Mouse (Mus musculus) lung, embryonic 16.5 days (tissue): ENCODE measurements around the gene Hccs. TPM values are rescaled to one million over a fixed set of nuclear protein-coding genes. Genes with fewer than 3 reads are reported as not detected.

Experiments
- ATAC-seq: fragments of 200-750 bp; cut with Nextera tagmentation; 2 replicates; pipeline ENCODE4 v1.8.0; 2017; ENCODE audit warnings: low read depth, mild to moderate bottlenecking, moderate library complexity
- H3K27ac ChIP-seq: fragments of 300-500 bp; sonication (generic); 2 replicates; pipeline ENCODE4 v1.5.1; 2014; ENCODE audit warnings: mild to moderate bottlenecking, control low read depth, low read length
- H3K27me3 ChIP-seq: fragments of 300-500 bp; sonication (generic); 2 replicates; pipeline ENCODE4 v1.6.1; 2014; ENCODE audit warnings: low read depth, low read length, mixed read lengths; ENCODE audit not compliant: control insufficient read depth, insufficient read depth
- H3K36me3 ChIP-seq: fragments of 300-500 bp; sonication (generic); 2 replicates; pipeline ENCODE4 v1.6.1; 2014; ENCODE audit warnings: low read length; ENCODE audit not compliant: control insufficient read depth, insufficient read depth
- H3K4me1 ChIP-seq: fragments of 300-500 bp; sonication (generic); replicated peaks from 2 replicates; pipeline ENCODE4 v1.6.1; 2014; ENCODE audit warnings: low read length, mixed read lengths; ENCODE audit not compliant: control insufficient read depth, insufficient read depth
- H3K4me2 ChIP-seq: fragments of 300-500 bp; sonication (generic); 2 replicates; pipeline ENCODE4 v1.6.1; 2014; ENCODE audit warnings: low read depth, low read length, control low read depth
- H3K4me3 ChIP-seq: fragments of 300-500 bp; sonication (generic); 2 replicates; pipeline ENCODE4 v1.5.1; 2014; ENCODE audit warnings: mild to moderate bottlenecking, low read length, control low read depth
- H3K9ac ChIP-seq: fragments of 300-500 bp; sonication (generic); 2 replicates; pipeline ENCODE4 v1.6.1; 2014; ENCODE audit warnings: low read length, control low read depth
- H3K9me3 ChIP-seq: fragments of 300-500 bp; sonication (generic); 2 replicates; pipeline ENCODE4 v1.6.1; 2016; ENCODE audit warnings: low read length; ENCODE audit not compliant: control insufficient read depth
- WGBS: fragments of 180-500 bp; shearing (Covaris S2); extraction: QIAGEN DNeasy Blood & Tissue Kit; methylation state at CpG from one replicate; pipeline ENCODE4 v1.1.7; 2014; 5-methylcytosine and 5-hydroxymethylcytosine counted together
- polyA plus RNA-seq: library from polyadenylated mRNA; unstranded; fragments of >200 nt; fragmentation: Nextera tagmentation; extraction: Ambion mirVana; gene quantifications from 2 replicates; pipeline ENCODE4 v1.2.1, GENCODE M21; 2015

The Hccs gene
- polyA plus RNA-seq, 1 experiment from 2014 or later, result 26.5 TPM

DNA sequence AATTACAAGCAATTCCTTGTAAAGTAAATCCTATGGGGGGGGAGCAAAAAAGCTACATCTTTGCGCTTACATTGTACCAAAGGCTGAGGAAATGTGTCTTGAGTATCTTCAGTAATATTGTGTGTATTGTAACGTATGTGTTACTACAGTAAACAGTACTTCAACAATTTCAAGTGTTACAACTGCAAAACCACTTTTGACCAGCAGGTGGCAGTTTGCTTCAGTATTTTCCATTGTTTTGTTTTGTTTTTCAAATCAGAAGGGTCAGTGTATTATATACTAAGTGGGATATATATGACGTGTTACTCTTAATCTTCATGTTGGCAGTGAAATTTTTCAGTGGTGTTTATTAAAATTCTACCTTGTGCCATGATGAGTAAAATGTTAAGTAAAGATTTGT, 16.2 kb downstream of the Hccs start:
- Histone ChIP-seq H3K4me1 (no peaks in the 10 kb centered on the region), H3K9me3 (no peaks in the 10 kb centered on the region), H3K27ac (no peak overlapping the region), H3K36me3 (no peaks in the 10 kb centered on the region), H3K9ac (no peak overlapping the region), H3K27me3 (no peaks in the 10 kb centered on the region), H3K4me3 (no peak overlapping the region), H3K4me2 (no peak overlapping the region)
- ATAC-seq, result no peak
- 43% methylated on average over 3 of the region's 3 CpGs for WGBS

DNA sequence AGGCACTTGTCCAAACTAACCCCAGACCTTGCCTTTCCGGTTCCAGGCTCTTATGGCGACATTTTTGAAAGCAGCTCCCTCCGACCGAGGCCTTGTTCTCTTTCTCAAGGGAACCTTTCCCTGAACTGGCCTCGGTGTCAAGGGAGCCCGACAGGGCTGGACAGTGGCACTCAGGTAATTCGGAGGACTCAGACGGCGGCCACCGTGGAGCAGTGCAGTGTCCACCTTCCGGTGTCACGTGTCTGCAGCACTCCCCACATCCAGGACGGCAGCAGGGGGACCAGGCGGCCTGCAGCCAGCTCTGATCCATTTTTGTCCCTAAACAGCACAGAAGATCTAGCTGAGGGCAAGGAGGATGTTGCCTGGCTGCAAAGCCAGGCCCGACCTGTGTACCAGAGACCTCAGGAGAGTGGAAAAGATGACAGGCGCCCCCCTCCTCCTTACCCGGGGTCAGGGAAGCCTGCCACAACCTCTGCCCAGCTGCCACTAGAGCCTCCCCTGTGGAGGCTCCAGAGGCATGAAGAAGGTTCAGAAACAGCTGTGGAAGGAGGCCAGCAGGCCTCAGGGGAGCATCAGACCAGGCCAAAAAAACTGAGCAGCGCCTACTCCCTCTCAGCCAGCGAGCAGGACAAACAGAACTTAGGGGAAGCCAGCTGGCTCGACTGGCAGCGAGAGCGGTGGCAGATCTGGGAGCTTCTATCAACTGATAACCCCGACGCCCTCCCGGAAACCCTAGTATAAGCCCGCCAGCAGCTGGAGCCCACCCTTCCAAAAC, 17.7 kb downstream of the Hccs start:
- Histone ChIP-seq H3K4me2 (no peak overlapping the region), H3K9me3 (no peaks in the 10 kb centered on the region), H3K27ac (no peak overlapping the region; the same call in 1 of the 2 replicates), H3K4me3 (no peak overlapping the region), H3K9ac (no peak overlapping the region), H3K4me1 (no peaks in the 10 kb centered on the region), H3K27me3 (no peaks in the 10 kb centered on the region), H3K36me3 (no peaks in the 10 kb centered on the region)
- ATAC-seq, result no peak; the same call in 1 of the 2 replicates
- WGBS, result 49% methylated on average over 26 of the region's 26 CpGs

DNA sequence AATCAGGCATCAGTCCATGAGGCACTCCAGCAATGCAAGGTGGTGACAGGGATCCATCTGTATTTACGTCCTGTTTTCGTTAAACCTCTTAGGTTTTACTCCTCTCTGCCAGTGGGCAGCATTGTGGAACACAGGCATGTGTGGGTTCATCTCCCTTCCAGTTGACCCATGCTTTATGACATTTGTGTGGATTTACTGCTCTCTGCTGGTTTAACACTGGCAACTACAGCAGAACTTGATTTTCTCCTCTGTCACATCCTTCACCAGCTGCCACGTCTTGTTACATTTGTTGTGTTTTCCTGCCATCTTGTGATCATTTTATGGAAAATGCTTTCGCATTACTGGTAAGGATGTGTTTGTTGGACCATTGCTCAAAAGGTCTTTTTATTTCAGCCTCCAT, 20.6 kb downstream of the Hccs start:
- Histone ChIP-seq H3K4me1 (no peaks in the 10 kb centered on the region), H3K27ac (no peak overlapping the region), H3K9ac (no peak overlapping the region), H3K27me3 (no peaks in the 10 kb centered on the region), H3K4me3 (no peak overlapping the region), H3K4me2 (no peak overlapping the region), H3K9me3 (no peaks in the 10 kb centered on the region), H3K36me3 (no peaks in the 10 kb centered on the region)
- 61% methylated on average over 4 of the region's 4 CpGs for WGBS
- no peak for ATAC-seq

- Histone ChIP-seq H3K9me3 (no peaks in the 10 kb centered on the region), H3K9ac (no peak overlapping the region), H3K36me3 (no peaks in the 10 kb centered on the region), H3K27me3 (no peaks in the 10 kb centered on the region), H3K4me1 (no peaks in the 10 kb centered on the region), H3K27ac (no peak overlapping the region), H3K4me3 (no peak overlapping the region), H3K4me2 (no peak overlapping the region)
- WGBS, result 58% methylated on average over 8 of the region's 8 CpGs
- no peak for ATAC-seq
Measured at GRCm38 (mm10) chrX:169263433-169264172, 56.6 kb downstream of the Hccs start.

- no peak overlapping the region for H3K4me2 ChIP-seq
- WGBS, result 60% methylated on average over 2 of the region's 2 CpGs
- no peaks in the 10 kb centered on the region for H3K27me3 ChIP-seq
- H3K4me1 ChIP-seq, result no peaks in the 10 kb centered on the region
- no peak for ATAC-seq
- no peaks in the 10 kb centered on the region for H3K36me3 ChIP-seq
- no peak overlapping the region for H3K9ac ChIP-seq
- no peak overlapping the region for H3K27ac ChIP-seq
- H3K9me3 ChIP-seq, result no peaks in the 10 kb centered on the region
- H3K4me3 ChIP-seq, result no peak overlapping the region
Measured at GRCm38 (mm10) chrX:169262212-169262611, 58.0 kb downstream of the Hccs start.

- Histone ChIP-seq H3K36me3 (no peaks in the 10 kb centered on the region), H3K4me2 (no peak overlapping the region), H3K4me3 (no peak overlapping the region), H3K9ac (no peak overlapping the region), H3K27me3 (no peaks in the 10 kb centered on the region), H3K4me1 (no peaks in the 10 kb centered on the region), H3K27ac (no peak overlapping the region), H3K9me3 (no peaks in the 10 kb centered on the region)
- 87% methylated on average over 3 of the region's 3 CpGs for WGBS
- ATAC-seq, result no peak
Measured at GRCm38 (mm10) chrX:169261034-169261433, 59.1 kb downstream of the Hccs start.

DNA sequence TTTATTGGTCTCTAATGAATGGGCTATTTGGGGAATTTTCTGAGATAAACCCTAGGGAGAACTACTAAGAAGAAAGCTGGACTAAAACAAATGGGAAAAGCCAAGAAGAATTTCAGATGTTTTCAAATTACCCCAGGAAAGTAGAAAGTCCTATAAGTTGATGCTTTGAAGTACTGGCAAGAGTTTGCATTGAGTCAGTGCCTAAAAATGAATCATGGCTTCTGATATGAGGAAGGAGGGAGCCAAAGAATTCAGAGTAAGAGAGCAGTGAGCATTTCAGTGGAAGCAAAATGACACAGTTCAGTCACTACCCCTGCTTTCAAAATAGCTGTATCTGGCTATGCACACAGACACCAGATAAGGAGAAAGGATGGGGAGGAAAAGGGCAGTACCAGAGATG, 63.4 kb downstream of the Hccs start:
- no peak for ATAC-seq
- Histone ChIP-seq H3K9ac (no peak overlapping the region), H3K4me1 (no peaks in the 10 kb centered on the region), H3K4me3 (no peak overlapping the region), H3K27ac (no peak overlapping the region), H3K27me3 (no peaks in the 10 kb centered on the region), H3K36me3 (no peaks in the 10 kb centered on the region), H3K4me2 (no peak overlapping the region), H3K9me3 (no peaks in the 10 kb centered on the region)

DNA sequence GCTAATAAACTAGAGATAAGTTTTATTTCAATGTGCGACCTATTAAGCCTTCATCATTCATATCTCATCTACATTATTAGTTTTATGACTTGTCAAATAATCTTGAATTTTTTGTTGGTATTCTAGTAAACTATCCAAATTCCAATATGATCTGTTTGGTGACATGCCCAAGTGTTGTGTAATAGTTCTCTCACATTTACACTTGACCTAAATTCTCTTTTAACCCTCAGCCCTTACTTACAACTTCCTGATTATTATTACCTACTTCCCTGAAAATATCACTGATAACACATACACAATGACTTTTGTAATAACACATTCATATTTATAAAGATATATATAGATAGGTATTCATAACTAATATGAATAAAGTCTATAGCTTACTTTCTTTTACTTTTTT, 64.3 kb downstream of the Hccs start:
- H3K9me3 ChIP-seq, result no peaks in the 10 kb centered on the region
- no peaks in the 10 kb centered on the region for H3K27me3 ChIP-seq
- no peak overlapping the region for H3K4me2 ChIP-seq
- 47% methylated on average over 1 of the region's 1 CpGs for WGBS
- no peak overlapping the region for H3K4me3 ChIP-seq
- H3K4me1 ChIP-seq, result no peaks in the 10 kb centered on the region
- H3K36me3 ChIP-seq, result no peaks in the 10 kb centered on the region
- ATAC-seq, result no peak
- H3K9ac ChIP-seq, result no peak overlapping the region
- H3K27ac ChIP-seq, result no peak overlapping the region

GRCm38 (mm10) chrX:169222357-169223062, 97.7 kb downstream of the Hccs start:
- H3K9ac ChIP-seq, result no peak overlapping the region
- H3K4me2 ChIP-seq, result no peak overlapping the region
- 32% methylated on average over 3 of the region's 3 CpGs for WGBS
- H3K9me3 ChIP-seq, result no peaks in the 10 kb centered on the region
- ATAC-seq, result no peak
- no peaks in the 10 kb centered on the region for H3K27me3 ChIP-seq
- no peaks in the 10 kb centered on the region for H3K36me3 ChIP-seq
- H3K27ac ChIP-seq, result no peak overlapping the region
- H3K4me1 ChIP-seq, result no peaks in the 10 kb centered on the region
- H3K4me3 ChIP-seq, result no peak overlapping the region
